Mouse (Mus musculus) intestine, postnatal 0 days (tissue): ENCODE results near the gene Crybg1. TPM values are rescaled to one million over a fixed set of nuclear protein-coding genes. Genes with fewer than 3 reads are reported as not detected.
A peak's percentile ranks its signal among the peaks of the same experiment; 100 is the strongest.

Source experiments
- ATAC-seq: fragments of 200-750 bp; cut with Nextera tagmentation; 2 replicates; pipeline ENCODE4 v1.8.0; 2017; ENCODE audit warnings: mild to moderate bottlenecking, moderate TSS enrichment, moderate library complexity
- H3K27ac ChIP-seq: fragments of 300-500 bp; sonication (generic); 2 replicates; pipeline ENCODE4 v1.5.1; 2014; ENCODE audit warnings: mild to moderate bottlenecking, low read depth, low read length, moderate library complexity
- H3K27me3 ChIP-seq: fragments of 300-500 bp; sonication (generic); replicated peaks from 2 replicates; pipeline ENCODE4 v1.6.1; 2014; ENCODE audit warnings: low read length, mixed read lengths; ENCODE audit not compliant: control insufficient read depth, insufficient read depth
- H3K36me3 ChIP-seq: fragments of 300-500 bp; sonication (generic); 2 replicates; pipeline ENCODE4 v1.6.1; 2014; ENCODE audit warnings: mild to moderate bottlenecking, moderate library complexity; ENCODE audit not compliant: control insufficient read depth, insufficient read depth
- H3K4me1 ChIP-seq: fragments of 300-500 bp; sonication (generic); replicated peaks from 2 replicates; pipeline ENCODE4 v1.6.1; 2014; ENCODE audit warnings: antibody characterized with exemption, low read length, mixed read lengths; ENCODE audit not compliant: control insufficient read depth, insufficient read depth
- H3K4me2 ChIP-seq: fragments of 300-500 bp; sonication (generic); replicated peaks from 2 replicates; pipeline ENCODE4 v1.6.1; 2014; ENCODE audit warnings: low read depth, mild to moderate bottlenecking, moderate library complexity
- H3K4me3 ChIP-seq: fragments of 300-500 bp; sonication (generic); 2 replicates; pipeline ENCODE4 v1.5.1; 2014; ENCODE audit warnings: low read depth, low read length
- H3K9ac ChIP-seq: fragments of 300-500 bp; sonication (generic); 2 replicates; pipeline ENCODE4 v1.6.1; 2014; ENCODE audit warnings: mild to moderate bottlenecking, low read depth, low read length
- H3K9me3 ChIP-seq: fragments of 300-500 bp; sonication (generic); 2 replicates; pipeline ENCODE4 v1.6.1; 2016; ENCODE audit warnings: mixed run types; ENCODE audit not compliant: control insufficient read depth
- CTCF ChIP-seq: sonication (generic); IDR thresholded peaks from 2 replicates; pipeline ENCODE4 v1.5.1; 2016; ENCODE audit warnings: low read depth, mild to moderate bottlenecking, control low read depth, antibody characterized with exemption, moderate library complexity
- WGBS: fragments of 180-500 bp; shearing (Covaris S2); extraction: QIAGEN DNeasy Blood & Tissue Kit; methylation state at CpG from one replicate; pipeline ENCODE4 v1.1.7; 2014; 5-methylcytosine and 5-hydroxymethylcytosine counted together
- polyA plus RNA-seq: library from polyadenylated mRNA; unstranded; fragments of >200 nt; fragmentation: Nextera tagmentation; extraction: Ambion mirVana; gene quantifications from 2 replicates; pipeline ENCODE4 v1.2.1, GENCODE M21; 2015

The Crybg1 gene
- polyA plus RNA-seq, 1 experiment from 2014 or later, result 3.1 TPM

DNA sequence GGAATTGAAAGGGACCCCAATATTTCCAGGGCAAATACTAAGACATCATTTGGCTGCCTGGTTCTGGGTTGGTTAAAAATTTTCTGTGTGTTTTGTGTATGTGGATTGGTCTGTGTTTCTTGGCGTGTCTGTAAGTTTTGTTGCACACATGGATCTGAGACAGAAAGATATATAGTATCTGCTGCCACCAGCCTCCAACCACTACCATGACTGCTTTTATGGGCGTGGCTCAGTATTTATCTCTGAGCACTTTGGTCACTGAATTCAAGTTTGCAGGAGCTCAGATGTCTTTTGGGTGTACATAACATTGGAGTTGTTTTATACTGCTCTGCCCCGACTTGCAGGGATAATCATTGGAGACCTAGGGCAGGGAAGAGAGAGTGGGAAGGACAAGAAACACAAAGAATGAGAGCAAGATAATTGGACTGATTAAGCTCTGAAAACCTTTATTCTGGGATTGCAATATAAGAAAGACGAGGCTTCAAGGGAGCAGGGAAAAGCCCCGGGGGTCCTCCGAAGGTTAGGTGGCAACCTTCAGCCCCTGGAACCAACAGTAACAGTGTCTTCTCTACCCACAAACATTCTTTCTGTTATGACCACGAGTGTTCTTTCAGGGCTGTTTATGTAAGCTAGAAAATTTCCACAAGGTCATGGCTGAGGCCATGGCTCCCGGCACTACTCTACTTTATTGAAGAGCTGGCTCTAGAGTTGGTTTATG is 15.8 kb upstream of the Crybg1 start:
- Histone ChIP-seq H3K9ac (no peak overlapping the region), H3K9me3 (no peaks in the 10 kb centered on the region), H3K36me3 (no peaks in the 10 kb centered on the region), H3K27me3 (no peaks in the 10 kb centered on the region), H3K4me3 (no peak overlapping the region), H3K4me2 (no peak overlapping the region), H3K4me1 (no peaks in the 10 kb centered on the region), H3K27ac (no peak overlapping the region)
- 72% methylated on average over 8 of the region's 8 CpGs for WGBS
- no peak for ATAC-seq
- no peak for TF ChIP-seq CTCF

GRCm38 (mm10) chr10:44163028-44163427 is 14.4 kb upstream of the Crybg1 start:
- TF ChIP-seq CTCF, result no peak
- Histone ChIP-seq H3K36me3 (no peaks in the 10 kb centered on the region), H3K9me3 (no peaks in the 10 kb centered on the region), H3K4me3 (no peak overlapping the region), H3K27ac (no peak overlapping the region), H3K27me3 (no peaks in the 10 kb centered on the region), H3K9ac (no peak overlapping the region), H3K4me1 (no peaks in the 10 kb centered on the region), H3K4me2 (no peak overlapping the region)
- ATAC-seq, result no peak
- WGBS, result 91% methylated on average over 4 of the region's 4 CpGs

DNA sequence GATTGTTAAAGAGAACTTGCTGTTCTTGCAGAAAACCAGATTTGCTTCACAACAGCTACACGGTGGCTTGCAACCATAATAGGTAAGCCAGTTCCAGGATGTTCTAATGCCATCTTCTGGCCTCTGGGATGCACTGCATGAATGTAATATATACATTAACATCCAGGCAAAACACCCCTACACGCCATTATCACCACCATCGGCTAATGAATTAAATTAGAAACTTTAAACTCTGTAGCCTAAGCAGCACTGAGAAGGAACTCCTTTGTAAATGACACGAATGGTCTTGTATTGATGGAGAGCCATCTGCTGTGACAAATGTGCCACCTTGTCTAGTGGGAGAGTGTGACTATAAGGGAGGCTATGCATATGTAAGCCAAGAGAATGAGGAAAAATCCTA is 11.5 kb upstream of the Crybg1 start:
- TF ChIP-seq CTCF, result peak; percentile 63
- no peak overlapping the region for H3K4me2 ChIP-seq
- no peak overlapping the region for H3K9ac ChIP-seq
- no peak for ATAC-seq
- H3K27me3 ChIP-seq, result no peaks in the 10 kb centered on the region
- 47% methylated on average over 4 of the region's 4 CpGs for whole genome bisulfite sequencing
- no peaks in the 10 kb centered on the region for H3K36me3 ChIP-seq
- no peaks in the 10 kb centered on the region for H3K9me3 ChIP-seq
- H3K4me1 ChIP-seq, result no peaks in the 10 kb centered on the region
- H3K4me3 ChIP-seq, result no peak overlapping the region
- H3K27ac ChIP-seq, result no peak overlapping the region

DNA sequence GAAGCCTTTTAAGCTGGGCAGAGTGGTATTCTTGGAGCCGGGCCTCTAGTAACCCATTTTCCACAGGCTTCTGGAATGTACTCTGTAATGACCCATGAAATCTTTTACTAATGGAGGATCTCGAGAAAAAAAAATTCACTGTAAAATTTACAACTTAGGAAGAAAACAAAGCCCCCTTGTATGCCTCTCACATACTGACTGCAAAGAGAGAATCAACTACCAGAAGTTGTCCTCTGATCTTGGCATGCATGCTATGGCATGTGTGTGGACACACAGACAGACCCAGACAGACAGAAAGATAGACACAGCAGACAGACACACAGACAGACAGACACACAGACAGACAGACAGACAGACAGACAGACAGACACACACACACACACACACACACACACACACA is 8.8 kb upstream of the Crybg1 start:
- Histone ChIP-seq H3K4me3 (no peak overlapping the region), H3K9ac (no peak overlapping the region), H3K4me1 (no peaks in the 10 kb centered on the region), H3K27ac (no peak overlapping the region), H3K9me3 (no peaks in the 10 kb centered on the region), H3K27me3 (no peaks in the 10 kb centered on the region), H3K4me2 (no peak overlapping the region), H3K36me3 (no peaks in the 10 kb centered on the region)
- WGBS, result 74% methylated on average over 2 of the region's 2 CpGs
- ATAC-seq, result no peak
- TF ChIP-seq CTCF, result no peak

- Histone ChIP-seq H3K27ac (no peak overlapping the region), H3K4me2 (no peak overlapping the region), H3K4me1 (no peaks in the 10 kb centered on the region), H3K27me3 (no peaks in the 10 kb centered on the region), H3K36me3 (no peaks in the 10 kb centered on the region), H3K9ac (no peak overlapping the region), H3K9me3 (no peaks in the 10 kb centered on the region), H3K4me3 (no peak overlapping the region)
- no peak for ATAC-seq
- 96% methylated on average over 2 of the region's 2 CpGs for WGBS
- no peak for TF ChIP-seq CTCF
These were observed 1.8 kb upstream of the Crybg1 start for GRCm38 (mm10) chr10:44150501-44150900.

- Histone ChIP-seq H3K4me1 (no peaks in the 10 kb centered on the region), H3K4me3 (no peak overlapping the region), H3K4me2 (peak overlapping the region; percentile 35; the same call in 1 of the 2 replicates), H3K36me3 (no peaks in the 10 kb centered on the region), H3K9me3 (no peaks in the 10 kb centered on the region), H3K27ac (no peak overlapping the region), H3K9ac (no peak overlapping the region), H3K27me3 (no peaks in the 10 kb centered on the region)
- WGBS, result 39% methylated on average over 10 of the region's 10 CpGs
- TF ChIP-seq CTCF, result no peak
- peak; percentile 45 for ATAC-seq
These were observed 5.3 kb downstream of the Crybg1 start for GRCm38 (mm10) chr10:44143401-44143800.
